Mouse (Mus musculus) liver, embryonic 14.5 days (tissue): ENCODE results near the gene Gm8871. TPM values are rescaled to one million over a fixed set of nuclear protein-coding genes. Genes with fewer than 3 reads are reported as not detected.
"Not testable (repeated sequence)": the region's sequence is repeated elsewhere in the genome, so short reads cannot be mapped to it uniquely, and the experiment has no call there.

ENCODE experiments used
- ATAC-seq: fragments of 200-750 bp; cut with Nextera tagmentation; 2 replicates; pipeline ENCODE4 v1.8.0; 2017; ENCODE audit warnings: moderate number of reproducible peaks, mild to moderate bottlenecking, moderate library complexity; ENCODE audit not compliant: insufficient read depth
- DNase-seq, 3 experiments: peaks; one replicate each; pipeline ENCODE4 v3.0.0-alpha.2; 2012 to 2013; ENCODE audit warnings: low read depth in 3 of 3, low spot score in 3 of 3
- H3K27ac ChIP-seq: fragments of 300-500 bp; sonication (generic); 2 replicates; pipeline ENCODE4 v1.5.1; 2014; ENCODE audit warnings: moderate library complexity, mild to moderate bottlenecking, control low read depth, inconsistent platforms
- H3K27me3 ChIP-seq: fragments of 300-500 bp; sonication (generic); 2 replicates; pipeline ENCODE4 v1.6.1; 2014; ENCODE audit warnings: mild to moderate bottlenecking, low read length, moderate library complexity; ENCODE audit not compliant: control insufficient read depth, insufficient read depth
- H3K36me3 ChIP-seq: fragments of 300-500 bp; sonication (generic); replicated peaks from 2 replicates; pipeline ENCODE4 v1.6.1; 2014; ENCODE audit warnings: low read depth; ENCODE audit not compliant: control insufficient read depth, insufficient read depth
- H3K4me1 ChIP-seq, 2 experiments: fragments of 200-500 bp in 1 of 2; fragments of 300-500 bp in 1 of 2; sonication (generic) in 1 of 2; replicated peaks; 2 replicates each; pipeline ENCODE4 v1.6.1; 2012 to 2014; ENCODE audit warnings: antibody characterized with exemption in 1 of 2, inconsistent platforms in 1 of 2, low read length in 1 of 2; ENCODE audit not compliant: control insufficient read depth in 2 of 2, insufficient read depth in 2 of 2
- H3K4me2 ChIP-seq: fragments of 300-500 bp; sonication (generic); 2 replicates; pipeline ENCODE4 v1.6.1; 2014; ENCODE audit warnings: low read depth, mild to moderate bottlenecking, control low read depth, moderate library complexity
- H3K4me3 ChIP-seq, 2 experiments: fragments of 200-500 bp in 1 of 2; fragments of 300-500 bp in 1 of 2; sonication (generic) in 1 of 2; 2 replicates each; pipeline ENCODE4 v1.5.1; 2012 to 2014; ENCODE audit warnings: low read depth in 2 of 2, low read length in 2 of 2, mild to moderate bottlenecking in 2 of 2, control low read depth in 1 of 2, inconsistent platforms in 1 of 2, moderate library complexity in 1 of 2; ENCODE audit not compliant: insufficient read depth in 1 of 2
- H3K9ac ChIP-seq: fragments of 300-500 bp; sonication (generic); replicated peaks from 2 replicates; pipeline ENCODE4 v1.6.1; 2014; ENCODE audit warnings: mild to moderate bottlenecking, control low read depth, moderate library complexity
- H3K9me3 ChIP-seq: fragments of 300-500 bp; sonication (generic); 2 replicates; pipeline ENCODE4 v1.6.1; 2016; ENCODE audit warnings: low read length, mixed read lengths; ENCODE audit not compliant: control insufficient read depth
- WGBS: fragments of 180-500 bp; shearing (Covaris S2); extraction: QIAGEN DNeasy Blood & Tissue Kit; methylation state at CpG from one replicate; pipeline ENCODE4 v1.1.7; 2014; ENCODE audit not compliant: insufficient replicate concordance; 5-methylcytosine and 5-hydroxymethylcytosine counted together
- polyA plus RNA-seq, 2 experiments: library from polyadenylated mRNA; depleted of rRNA in 1 of 2; stranded (reverse) in 1 of 2; unstranded in 1 of 2; fragments of >200 nt; fragmentation: Nextera tagmentation in 1 of 2; extraction: Ambion mirVana in 1 of 2; gene quantifications; 2 replicates each; pipeline versions ENCODE4 v1.2.1 to v1.2.3; 2012 to 2014

Gm8871 gene
- not detected in 2 replicates for polyA plus RNA-seq (2012; rRNA removed)
- not detected in 2 replicates for polyA plus RNA-seq (2014; fragmentation: Nextera tagmentation; extraction: Ambion mirVana)

GRCm38 (mm10) chr5:10947505-10947904 lies at the start of gene Gm8871, which contains the start of gene Gm8857:
Gene Gm8871 (plus strand): TSS chr5:10947805.
Gene Gm8857 (plus strand): TSS chr5:10947807.
- DNase-seq, H3K9me3 ChIP-seq, H3K27me3 ChIP-seq, H3K36me3 ChIP-seq, H3K9ac ChIP-seq, ATAC-seq, H3K4me3 ChIP-seq, H3K4me2 ChIP-seq, H3K4me1 ChIP-seq, H3K27ac ChIP-seq: not testable (repeated sequence)
- WGBS: 23% methylated on average over 2 of the region's 3 CpGs

GRCm38 (mm10) chr5:10953512-10953911 lies 5.9 kb downstream of the Gm8871 start:
- ATAC-seq, H3K27me3 ChIP-seq, H3K9me3 ChIP-seq: not testable (repeated sequence)

GRCm38 (mm10) chr5:10958057-10958456 lies 10.5 kb downstream of the Gm8871 start:
- WGBS: 57% methylated on average over 4 of the region's 8 CpGs

More at GRCm38 (mm10) chr5:10953512-10953911, 5.9 kb downstream of the Gm8871 start:
- not testable (repeated sequence) for H3K36me3 ChIP-seq, H3K4me1 ChIP-seq, H3K4me2 ChIP-seq, H3K9ac ChIP-seq, H3K4me3 ChIP-seq, H3K27ac ChIP-seq, DNase-seq
- 79% methylated on average over 2 of the region's 2 CpGs for WGBS

More at GRCm38 (mm10) chr5:10958057-10958456, 10.5 kb downstream of the Gm8871 start:
- not testable (repeated sequence) for H3K27ac ChIP-seq, H3K9me3 ChIP-seq, H3K27me3 ChIP-seq, ATAC-seq, H3K4me2 ChIP-seq, H3K4me3 ChIP-seq, H3K36me3 ChIP-seq, H3K9ac ChIP-seq, H3K4me1 ChIP-seq, DNase-seq

Other genes with a start within 250 kb of the Gm8871 start
- gene Gm8857, start within 50 bp of the Gm8871 start, polyA plus RNA-seq (2012; rRNA removed): not detected in 2 replicates
- gene Gm8857, start within 50 bp of the Gm8871 start, polyA plus RNA-seq (2014; fragmentation: Nextera tagmentation; extraction: Ambion mirVana): not detected in 2 replicates
- not detected in 2 replicates for gene Gm8879, start 179.8 kb downstream of the Gm8871 start, polyA plus RNA-seq (2012; rRNA removed)
- not detected in 2 replicates for gene Gm8879, start 179.8 kb downstream of the Gm8871 start, polyA plus RNA-seq (2014; fragmentation: Nextera tagmentation; extraction: Ambion mirVana)
- gene Gm5861, start 235.3 kb downstream of the Gm8871 start, polyA plus RNA-seq (2012; rRNA removed): not detected in 2 replicates
- gene Gm5861, start 235.3 kb downstream of the Gm8871 start, polyA plus RNA-seq (2014; fragmentation: Nextera tagmentation; extraction: Ambion mirVana): not detected in 2 replicates